Mouse (Mus musculus) E14TG2a.4 (cell line): Measurements from ENCODE around the gene Myl6.

ENCODE experiments used
- H3K27me3 ChIP-seq: 2 replicates; pipeline ENCODE4 v1.6.1; 2014; ENCODE audit warnings: low read length, control low read depth; ENCODE audit not compliant: insufficient read depth
- H3K36me3 ChIP-seq: 2 replicates; pipeline ENCODE4 v1.6.1; 2014; ENCODE audit warnings: low read length, control low read depth; ENCODE audit not compliant: insufficient read depth
- H3K4me1 ChIP-seq: replicated peaks from 2 replicates; pipeline ENCODE4 v1.6.1; 2014; ENCODE audit warnings: low read depth, low read length, control low read depth
- H3K4me3 ChIP-seq: replicated peaks from 2 replicates; pipeline ENCODE4 v1.5.1; 2014; ENCODE audit warnings: mild to moderate bottlenecking, low read length
- H3K9me3 ChIP-seq: 2 replicates; pipeline ENCODE4 v1.6.1; 2014; ENCODE audit warnings: low read length, control low read depth
- CTCF ChIP-seq: conservative IDR thresholded peaks from 2 replicates; pipeline ENCODE4 v1.5.1; 2014; ENCODE audit warnings: low read length
- NANOG ChIP-seq: IDR thresholded peaks from 2 replicates; pipeline ENCODE4 v1.6.1; 2014; ENCODE audit warnings: borderline replicate concordance, low read length, mixed read lengths
- POU5F1 ChIP-seq: IDR thresholded peaks from 2 replicates; pipeline ENCODE4 v1.6.1; 2014; ENCODE audit warnings: low read length, borderline replicate concordance

Gene Myl6

DNA sequence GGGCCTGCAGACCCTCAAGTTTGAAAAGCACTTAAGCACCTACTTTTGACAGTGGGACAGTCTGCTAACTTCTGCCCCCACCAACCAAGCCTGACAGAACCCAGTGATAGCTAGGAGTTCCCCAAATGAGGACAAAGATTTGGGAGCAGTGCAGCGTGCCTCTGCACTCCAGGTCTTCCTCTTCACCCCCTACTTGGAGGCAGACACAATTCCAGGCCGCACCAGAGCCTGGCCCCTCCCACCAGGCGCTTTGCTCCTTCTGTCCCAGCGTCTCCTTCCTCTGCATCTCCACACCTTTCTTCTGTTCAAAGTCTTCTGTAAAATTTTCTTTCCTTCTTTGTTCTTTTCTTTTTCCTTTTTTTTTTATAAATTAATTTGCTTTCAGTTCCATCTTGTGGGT, 4.2 kb downstream of the Myl6 start:
- H3K4me3 ChIP-seq: peak overlapping the region; percentile 98; the same call in 1 of the 2 replicates
- H3K9me3 ChIP-seq: no peaks in the 10 kb centered on the region
- peaks cover 71% of the 10 kb centered on the region for H3K36me3 ChIP-seq
- H3K4me1 ChIP-seq: peaks cover 73% of the 10 kb centered on the region
- TF ChIP-seq POU5F1 (no peak), NANOG (no peak), CTCF (no peak)
- no peaks in the 10 kb centered on the region for H3K27me3 ChIP-seq

GRCm38 (mm10) chr10:128489380-128489779, 4.6 kb downstream of the Myl6 start:
- Histone ChIP-seq H3K4me3 (peak overlapping the region; percentile 98; the same call in 1 of the 2 replicates), H3K27me3 (no peaks in the 10 kb centered on the region), H3K4me1 (peaks cover 69% of the 10 kb centered on the region), H3K36me3 (peaks cover 71% of the 10 kb centered on the region), H3K9me3 (no peaks in the 10 kb centered on the region)
- TF ChIP-seq POU5F1 (no peak), CTCF (no peak), NANOG (no peak)

DNA sequence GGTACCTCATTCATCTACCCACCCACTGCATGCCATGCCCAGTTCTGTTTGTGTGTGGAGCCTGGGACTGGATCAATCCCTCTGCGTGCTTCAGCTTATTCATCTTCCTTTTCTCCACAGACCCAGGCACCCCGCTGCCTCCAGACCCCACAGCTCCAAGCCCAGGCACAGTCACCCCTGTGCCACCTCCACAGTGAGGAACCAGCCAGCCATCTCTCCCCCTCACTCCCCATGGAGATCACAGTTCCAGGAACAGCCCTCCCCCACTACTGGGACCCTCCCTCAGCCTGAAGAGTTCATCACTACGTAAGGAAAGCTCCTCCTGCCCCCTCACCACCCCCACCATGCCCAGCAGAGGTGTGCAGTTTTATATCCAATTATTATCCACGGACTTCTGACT, 5.2 kb downstream of the Myl6 start:
- H3K9me3 ChIP-seq: no peaks in the 10 kb centered on the region
- TF ChIP-seq POU5F1: no peak
- no peak for TF ChIP-seq NANOG
- no peak for TF ChIP-seq CTCF
- H3K4me3 ChIP-seq: no peak overlapping the region
- H3K27me3 ChIP-seq: no peaks in the 10 kb centered on the region
- peaks cover 77% of the 10 kb centered on the region for H3K36me3 ChIP-seq
- peaks cover 74% of the 10 kb centered on the region for H3K4me1 ChIP-seq

DNA sequence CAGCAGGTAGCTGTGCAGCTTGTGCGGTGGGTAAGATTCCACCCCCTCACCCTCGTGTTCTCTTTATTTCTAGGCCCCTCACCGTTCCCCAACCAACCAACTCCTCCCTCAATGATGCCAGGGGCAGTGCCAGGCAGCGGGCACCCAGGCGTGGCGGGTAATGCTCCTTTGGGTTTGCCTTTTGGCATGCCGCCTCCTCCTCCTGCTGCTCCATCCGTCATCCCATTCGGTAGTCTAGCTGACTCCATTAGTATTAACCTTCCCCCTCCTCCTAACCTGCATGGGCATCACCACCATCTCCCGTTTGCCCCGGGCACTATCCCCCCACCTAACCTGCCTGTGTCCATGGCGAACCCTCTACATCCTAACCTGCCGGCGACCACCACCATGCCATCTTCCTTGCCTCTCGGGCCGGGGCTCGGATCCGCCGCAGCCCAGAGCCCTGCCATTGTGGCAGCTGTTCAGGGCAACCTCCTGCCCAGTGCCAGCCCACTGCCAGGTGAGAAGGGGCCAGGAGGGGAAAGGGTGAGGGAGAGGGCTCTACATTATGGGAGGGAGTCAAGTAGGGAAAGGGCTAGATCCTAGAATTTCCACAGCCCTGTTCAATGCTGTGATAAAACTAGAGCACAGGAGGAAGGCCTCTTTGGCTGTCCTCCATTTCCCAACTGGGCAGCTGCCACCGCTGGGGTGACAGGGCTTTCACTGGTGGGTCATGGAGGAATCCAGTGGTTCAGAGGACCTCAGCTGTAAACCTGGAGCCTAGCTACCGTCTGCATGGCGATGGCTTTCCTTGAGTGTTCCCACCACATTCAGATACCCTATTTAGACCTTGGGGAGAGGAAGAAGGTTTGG, 5.9 kb downstream of the Myl6 start:
- no peaks in the 10 kb centered on the region for H3K27me3 ChIP-seq
- H3K4me1 ChIP-seq: peaks cover 81% of the 10 kb centered on the region
- H3K4me3 ChIP-seq: no peak overlapping the region; the same call in 1 of the 2 replicates
- TF ChIP-seq NANOG: no peak
- no peak for TF ChIP-seq POU5F1
- TF ChIP-seq CTCF: no peak
- H3K36me3 ChIP-seq: peaks cover 84% of the 10 kb centered on the region
- no peaks in the 10 kb centered on the region for H3K9me3 ChIP-seq

DNA sequence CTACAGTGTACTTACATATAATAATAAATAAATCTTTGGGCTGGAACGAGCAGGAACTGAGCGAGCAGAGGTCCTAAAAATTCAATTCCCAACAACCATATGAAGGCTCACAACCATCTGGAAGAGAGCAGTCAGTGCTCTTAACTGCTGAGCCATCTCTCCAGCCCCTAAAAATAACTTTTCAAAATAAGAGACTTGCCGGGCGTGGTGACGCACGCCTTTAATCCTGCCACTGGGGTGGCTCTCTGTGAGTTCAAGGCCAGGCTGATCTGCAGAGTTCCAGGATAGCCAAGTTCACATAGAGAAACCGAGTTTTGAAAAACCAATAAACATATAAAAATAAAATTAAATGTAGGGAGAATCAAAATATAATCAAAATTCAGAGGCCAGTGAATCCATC, 7.6 kb downstream of the Myl6 start:
- H3K27me3 ChIP-seq: no peaks in the 10 kb centered on the region
- peaks cover 88% of the 10 kb centered on the region for H3K36me3 ChIP-seq
- no peak overlapping the region for H3K4me3 ChIP-seq
- no peaks in the 10 kb centered on the region for H3K9me3 ChIP-seq
- H3K4me1 ChIP-seq: peaks cover 82% of the 10 kb centered on the region
- TF ChIP-seq CTCF: no peak
- TF ChIP-seq NANOG: no peak
- no peak for TF ChIP-seq POU5F1

DNA sequence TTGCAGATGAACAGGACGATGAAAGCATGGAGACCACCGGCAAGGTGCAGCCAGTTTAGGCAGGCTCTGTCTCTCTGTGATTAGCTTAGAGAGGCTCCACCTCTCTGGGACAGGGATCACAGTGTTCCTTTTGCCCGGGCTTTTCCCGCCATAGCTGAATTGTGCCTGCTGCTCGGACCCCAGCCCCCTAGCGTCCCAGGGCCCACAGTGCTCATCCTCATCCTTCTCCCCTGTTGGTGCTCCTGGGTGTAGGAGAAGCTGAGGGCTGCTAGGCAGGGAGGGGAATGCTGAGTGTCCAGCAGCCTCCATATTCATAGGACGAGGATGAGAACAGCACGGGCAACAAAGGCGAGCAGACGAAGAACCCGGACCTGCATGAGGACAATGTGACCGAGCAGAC, 19.6 kb downstream of the Myl6 start:
- Histone ChIP-seq H3K27me3 (no peaks in the 10 kb centered on the region), H3K4me3 (peak overlapping the region; percentile 72)
- TF ChIP-seq POU5F1 (no peak), CTCF (peak; percentile 41)

DNA sequence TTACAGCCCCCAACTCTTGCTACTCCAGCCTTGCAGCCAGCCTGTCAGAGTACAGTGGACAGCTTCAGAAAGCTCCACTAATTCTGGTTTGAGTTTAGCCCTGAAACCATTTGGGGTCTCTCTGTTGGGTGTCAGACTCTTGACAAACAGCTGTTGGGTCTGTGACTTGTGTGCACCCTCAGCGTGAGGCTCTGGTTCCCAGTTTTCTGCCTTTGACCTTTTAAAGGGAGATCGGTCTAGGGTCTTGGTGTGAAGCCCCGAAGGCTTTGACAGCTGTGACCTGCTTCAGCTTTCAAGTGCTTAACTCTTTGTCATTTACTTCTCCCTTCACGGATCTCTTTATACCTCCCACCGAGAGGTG, 33.7 kb downstream of the Myl6 start:
- Histone ChIP-seq H3K27me3 (peaks cover 47% of the 10 kb centered on the region), H3K9me3 (no peaks in the 10 kb centered on the region), H3K4me3 (peak overlapping the region; percentile 100), H3K4me1 (peaks cover 22% of the 10 kb centered on the region), H3K36me3 (peaks cover 34% of the 10 kb centered on the region)
- TF ChIP-seq CTCF (no peak), NANOG (peak; percentile 53; the same call in 1 of the 2 replicates)

More for the DNA sequence above, 19.6 kb downstream of the Myl6 start:
- peaks cover 31% of the 10 kb centered on the region for H3K4me1 ChIP-seq
- peaks cover 49% of the 10 kb centered on the region for H3K36me3 ChIP-seq
- no peaks in the 10 kb centered on the region for H3K9me3 ChIP-seq

DNA sequence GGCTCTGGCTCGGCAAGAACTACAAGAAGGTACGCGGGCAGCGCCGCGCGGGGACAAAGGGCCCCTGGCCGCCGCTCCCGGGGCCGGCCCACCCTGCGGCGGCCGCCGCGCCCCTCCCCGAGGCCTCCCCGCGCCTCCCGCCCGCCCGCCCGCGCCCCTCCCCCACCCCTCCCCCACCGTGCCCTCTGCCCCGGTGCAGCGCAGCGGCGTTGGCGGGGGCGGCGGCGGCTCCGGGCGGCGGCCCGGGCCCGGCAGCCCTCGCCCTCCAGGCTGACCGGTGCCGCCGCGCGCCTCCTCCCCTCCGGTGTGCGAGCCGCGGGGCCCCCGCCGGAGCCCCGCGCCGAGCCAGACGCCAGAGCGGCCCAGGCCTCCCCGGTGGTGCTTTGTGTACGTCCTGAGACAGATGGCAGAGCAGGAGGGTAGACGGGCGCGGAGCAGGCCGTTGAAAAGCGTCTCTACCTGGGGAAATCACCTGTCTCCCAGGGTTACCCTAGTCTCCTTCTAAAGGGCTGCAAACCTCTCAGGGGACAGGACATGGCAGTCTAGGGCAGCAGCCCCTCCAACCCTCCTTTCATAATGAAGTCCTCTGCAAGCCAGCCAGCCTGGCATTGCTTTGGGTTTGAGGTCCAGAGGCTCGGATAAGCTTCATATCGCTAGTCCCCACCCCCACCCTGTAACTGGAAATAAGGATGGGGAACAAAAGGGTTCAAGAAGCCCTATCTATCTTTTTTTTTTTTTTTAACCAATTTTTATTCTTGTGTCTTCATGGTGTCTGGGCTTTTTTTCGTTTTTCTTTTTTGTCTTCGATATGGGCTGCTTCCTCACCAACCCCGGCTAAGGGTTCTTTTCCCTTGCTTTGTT, 34.3 kb downstream of the Myl6 start:
- no peaks in the 10 kb centered on the region for H3K9me3 ChIP-seq
- H3K27me3 ChIP-seq: peaks cover 47% of the 10 kb centered on the region
- peak overlapping the region; percentile 100 for H3K4me3 ChIP-seq
- peaks cover 28% of the 10 kb centered on the region for H3K36me3 ChIP-seq
- H3K4me1 ChIP-seq: peaks cover 27% of the 10 kb centered on the region
- TF ChIP-seq CTCF (no peak), POU5F1 (no peak), NANOG (no peak)
